Mouse (Mus musculus): ENCODE data around the gene Msrb1. TPM values are rescaled to one million over a fixed set of nuclear protein-coding genes. Genes with fewer than 3 reads are reported as not detected.

Msrb1 gene
- total RNA-seq, 2 experiments from 2014 or later = 97.5 to 224 TPM

- ATAC-seq (replicated peaks; ENCODE audit: low FRiP score, poor library complexity, severe bottlenecking) = no peak
These were observed 1.8 kb downstream of the Msrb1 start for GRCm38 (mm10) chr17:24738238-24738637.

GRCm38 (mm10) chr17:24739926-24740325 lies 3.5 kb downstream of the Msrb1 start:
- no peak for ATAC-seq (replicated peaks; ENCODE audit: low FRiP score, poor library complexity, severe bottlenecking)

GRCm38 (mm10) chr17:24742307-24742706 lies 5.9 kb downstream of the Msrb1 start:
- ATAC-seq (replicated peaks; ENCODE audit: low FRiP score, poor library complexity, severe bottlenecking) = no peak

- no peak for ATAC-seq (replicated peaks; ENCODE audit: low FRiP score, poor library complexity, severe bottlenecking)
These were observed 7.5 kb downstream of the Msrb1 start for GRCm38 (mm10) chr17:24743896-24744295.

GRCm38 (mm10) chr17:24744381-24744780 lies 7.9 kb downstream of the Msrb1 start:
- ATAC-seq (replicated peaks; ENCODE audit: low FRiP score, poor library complexity, severe bottlenecking) = no peak

GRCm38 (mm10) chr17:24745526-24746497 lies 9.4 kb downstream of the Msrb1 start:
- ATAC-seq (replicated peaks; ENCODE audit: low FRiP score, poor library complexity, severe bottlenecking) = peak; percentile 87

GRCm38 (mm10) chr17:24746986-24747385 lies 10.5 kb downstream of the Msrb1 start:
- ATAC-seq (replicated peaks; ENCODE audit: low FRiP score, poor library complexity, severe bottlenecking) = no peak

GRCm38 (mm10) chr17:24751528-24751927 lies 15.1 kb downstream of the Msrb1 start:
- ATAC-seq (replicated peaks; ENCODE audit: low FRiP score, poor library complexity, severe bottlenecking) = no peak

- no peak for ATAC-seq (replicated peaks; ENCODE audit: low FRiP score, poor library complexity, severe bottlenecking)
These were observed 16.3 kb downstream of the Msrb1 start, which contains the start of gene Hs3st6 for GRCm38 (mm10) chr17:24752415-24753394. Gene Hs3st6 (plus strand): TSS chr17:24752988.

GRCm38 (mm10) chr17:24757394-24757793 lies 21.0 kb downstream of the Msrb1 start:
- ATAC-seq (replicated peaks; ENCODE audit: low FRiP score, poor library complexity, severe bottlenecking) = no peak

GRCm38 (mm10) chr17:24761121-24761520 lies 24.7 kb downstream of the Msrb1 start:
- no peak for ATAC-seq (replicated peaks; ENCODE audit: low FRiP score, poor library complexity, severe bottlenecking)

- no peak for ATAC-seq (replicated peaks; ENCODE audit: low FRiP score, poor library complexity, severe bottlenecking)
These were observed 28.8 kb downstream of the Msrb1 start for GRCm38 (mm10) chr17:24765016-24765905.

- ATAC-seq (replicated peaks; ENCODE audit: low FRiP score, poor library complexity, severe bottlenecking) = no peak
These were observed 29.9 kb downstream of the Msrb1 start for GRCm38 (mm10) chr17:24766266-24766875.

GRCm38 (mm10) chr17:24769146-24769545 lies 32.7 kb downstream of the Msrb1 start:
- ATAC-seq (replicated peaks; ENCODE audit: low FRiP score, poor library complexity, severe bottlenecking) = no peak

- ATAC-seq (replicated peaks; ENCODE audit: low FRiP score, poor library complexity, severe bottlenecking) = peak; percentile 56; the same call in 1 of the 2 replicates
These were observed 36.8 kb downstream of the Msrb1 start for GRCm38 (mm10) chr17:24773241-24773640.

GRCm38 (mm10) chr17:24775173-24775572 lies 38.7 kb downstream of the Msrb1 start:
- ATAC-seq (replicated peaks; ENCODE audit: low FRiP score, poor library complexity, severe bottlenecking) = no peak

GRCm38 (mm10) chr17:24777073-24777472 lies 40.6 kb downstream of the Msrb1 start:
- no peak for ATAC-seq (replicated peaks; ENCODE audit: low FRiP score, poor library complexity, severe bottlenecking)

- ATAC-seq (replicated peaks; ENCODE audit: low FRiP score, poor library complexity, severe bottlenecking) = no peak
These were observed 44.4 kb downstream of the Msrb1 start for GRCm38 (mm10) chr17:24780821-24781220.

- no peak; the same call in 1 of the 2 replicates for ATAC-seq (replicated peaks; ENCODE audit: low FRiP score, poor library complexity, severe bottlenecking)
These were observed 55.7 kb downstream of the Msrb1 start for GRCm38 (mm10) chr17:24792190-24792589.

Measured in erythroblast, adult 5-6 weeks (primary cell).